Mouse (Mus musculus): ENCODE results near the gene Syt5. TPM values are rescaled to one million over a fixed set of nuclear protein-coding genes. Genes with fewer than 3 reads are reported as not detected.

Syt5 gene
- 0.18 TPM for polyA plus RNA-seq (2015; fragmentation: Illumina TruSeq; extraction: RNeasy Lipid Tissue Mini Kit (QIAGEN cat#74804); ENCODE audit: insufficient read depth, low replicate concordance)

DNA sequence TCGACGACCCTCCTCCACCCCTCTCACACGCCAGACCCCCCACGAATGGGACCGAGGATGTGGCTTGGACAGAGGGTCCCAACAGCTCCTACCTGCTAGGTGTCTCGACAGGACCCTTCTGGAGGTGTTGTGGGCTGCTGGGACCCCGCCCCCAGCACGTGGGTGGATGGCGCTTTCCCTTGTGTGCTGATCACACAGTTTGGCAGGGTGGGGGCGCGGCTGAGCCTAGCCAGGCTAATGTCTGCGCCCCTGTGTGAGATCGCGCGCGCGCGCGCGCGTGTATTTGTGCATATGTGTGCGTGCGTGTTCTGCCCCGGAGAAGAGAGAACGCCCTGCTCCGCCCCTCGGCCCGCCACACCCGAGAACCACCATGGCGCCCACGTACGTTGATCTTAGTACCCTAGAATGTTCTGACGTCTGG is at the start of gene Syt5:
Gene Syt5 (minus strand): TSS at position 321 of the 421 bp plus-strand sequence.

GRCm38 (mm10) chr7:4532005-4532729 is 15.2 kb downstream of the Syt5 start, which contains the start of gene Dnaaf3:
TSS of gene Dnaaf3 (minus strand) at chr7:4532453.

DNA sequence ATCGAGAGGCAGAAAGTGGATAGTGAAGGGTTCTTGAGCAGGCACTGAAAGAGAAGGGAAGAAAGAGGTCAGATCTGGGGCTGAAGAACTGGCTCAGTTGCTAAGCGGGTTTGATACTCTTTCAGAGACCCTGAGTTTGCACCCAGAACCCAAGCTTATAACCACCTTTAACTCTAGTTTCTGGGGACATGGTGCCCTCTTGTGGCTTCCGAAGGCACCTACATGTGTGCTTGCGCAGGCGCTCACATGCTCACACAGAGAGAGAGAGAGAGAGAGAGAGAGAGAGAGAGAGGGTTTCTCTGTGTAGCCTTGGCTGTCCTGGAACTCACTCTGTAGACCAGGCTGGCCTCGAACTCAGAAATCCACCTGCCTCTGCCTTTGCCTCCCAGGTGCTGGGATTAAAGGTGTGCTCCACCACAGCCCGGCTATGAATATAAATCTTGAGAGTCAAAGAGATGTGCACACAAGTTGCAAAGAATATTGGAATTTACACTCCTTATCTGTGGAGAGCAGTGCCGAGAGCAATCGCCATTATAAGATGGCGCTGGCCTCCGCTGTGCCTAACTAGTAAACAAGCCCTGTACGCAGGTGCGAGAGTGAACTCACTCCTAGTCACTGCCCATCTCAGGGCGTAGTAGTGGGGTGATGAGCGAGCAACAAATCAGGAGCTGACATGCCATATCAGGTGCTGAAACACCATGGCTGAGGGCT is 23.0 kb downstream of the Syt5 start, which contains the start of gene Tnni3:
Gene Tnni3 (minus strand): TSS at position 18 of the 711 bp plus-strand sequence.

GRCm38 (mm10) chr7:4516332-4517050 is 30.9 kb downstream of the Syt5 start, which contains the start of gene Tnnt1:
TSS of gene Tnnt1 (minus strand) at chr7:4516382.

GRCm38 (mm10) chr7:4501558-4502397 is 45.6 kb downstream of the Syt5 start, which contains the start of gene Ppp1r12c:
TSS of gene Ppp1r12c (minus strand) at chr7:4501680.

Other genes with a start within 250 kb of the Syt5 start
- 29.3 TPM for gene Ncr1, start 209.8 kb downstream of the Syt5 start, polyA plus RNA-seq (2015; fragmentation: Illumina TruSeq; extraction: RNeasy Lipid Tissue Mini Kit (QIAGEN cat#74804); ENCODE audit: insufficient read depth, low replicate concordance)
- gene Gp6, start 149.8 kb downstream of the Syt5 start, polyA plus RNA-seq (2015; fragmentation: Illumina TruSeq; extraction: RNeasy Lipid Tissue Mini Kit (QIAGEN cat#74804); ENCODE audit: insufficient read depth, low replicate concordance) = 2.9 TPM
- 8.5 TPM for gene Rdh13, start 101.9 kb downstream of the Syt5 start, polyA plus RNA-seq (2015; fragmentation: Illumina TruSeq; extraction: RNeasy Lipid Tissue Mini Kit (QIAGEN cat#74804); ENCODE audit: insufficient read depth, low replicate concordance)
- gene Eps8l1, start 86.9 kb downstream of the Syt5 start, polyA plus RNA-seq (2015; fragmentation: Illumina TruSeq; extraction: RNeasy Lipid Tissue Mini Kit (QIAGEN cat#74804); ENCODE audit: insufficient read depth, low replicate concordance) = 35.4 TPM
- 152 TPM for gene Ppp1r12c, start 45.9 kb downstream of the Syt5 start, polyA plus RNA-seq (2015; fragmentation: Illumina TruSeq; extraction: RNeasy Lipid Tissue Mini Kit (QIAGEN cat#74804); ENCODE audit: insufficient read depth, low replicate concordance)
- gene Tnnt1, start 31.2 kb downstream of the Syt5 start, polyA plus RNA-seq (2015; fragmentation: Illumina TruSeq; extraction: RNeasy Lipid Tissue Mini Kit (QIAGEN cat#74804); ENCODE audit: insufficient read depth, low replicate concordance) = 4.6 TPM
- gene Tnni3, start 23.3 kb downstream of the Syt5 start, polyA plus RNA-seq (2015; fragmentation: Illumina TruSeq; extraction: RNeasy Lipid Tissue Mini Kit (QIAGEN cat#74804); ENCODE audit: insufficient read depth, low replicate concordance) = 7.0 TPM
- 2.6 TPM for gene Dnaaf3, start 15.1 kb downstream of the Syt5 start, polyA plus RNA-seq (2015; fragmentation: Illumina TruSeq; extraction: RNeasy Lipid Tissue Mini Kit (QIAGEN cat#74804); ENCODE audit: insufficient read depth, low replicate concordance)
- 0.14 TPM for gene Ptprh, start 56.5 kb upstream of the Syt5 start, polyA plus RNA-seq (2015; fragmentation: Illumina TruSeq; extraction: RNeasy Lipid Tissue Mini Kit (QIAGEN cat#74804); ENCODE audit: insufficient read depth, low replicate concordance)
- gene Tmem86b, start 83.9 kb upstream of the Syt5 start, polyA plus RNA-seq (2015; fragmentation: Illumina TruSeq; extraction: RNeasy Lipid Tissue Mini Kit (QIAGEN cat#74804); ENCODE audit: insufficient read depth, low replicate concordance) = 12.5 TPM
- gene Ppp6r1, start 111.5 kb upstream of the Syt5 start, polyA plus RNA-seq (2015; fragmentation: Illumina TruSeq; extraction: RNeasy Lipid Tissue Mini Kit (QIAGEN cat#74804); ENCODE audit: insufficient read depth, low replicate concordance) = 69.8 TPM
- 4.8 TPM for gene Hspbp1, start 137.5 kb upstream of the Syt5 start, polyA plus RNA-seq (2015; fragmentation: Illumina TruSeq; extraction: RNeasy Lipid Tissue Mini Kit (QIAGEN cat#74804); ENCODE audit: insufficient read depth, low replicate concordance)
- gene Brsk1, start 143.1 kb upstream of the Syt5 start, polyA plus RNA-seq (2015; fragmentation: Illumina TruSeq; extraction: RNeasy Lipid Tissue Mini Kit (QIAGEN cat#74804); ENCODE audit: insufficient read depth, low replicate concordance) = 0.57 TPM
- gene Tmem150b, start 177.7 kb upstream of the Syt5 start, polyA plus RNA-seq (2015; fragmentation: Illumina TruSeq; extraction: RNeasy Lipid Tissue Mini Kit (QIAGEN cat#74804); ENCODE audit: insufficient read depth, low replicate concordance) = 8.1 TPM
- 30.4 TPM for gene Kmt5c, start 192.6 kb upstream of the Syt5 start, polyA plus RNA-seq (2015; fragmentation: Illumina TruSeq; extraction: RNeasy Lipid Tissue Mini Kit (QIAGEN cat#74804); ENCODE audit: insufficient read depth, low replicate concordance)
- 5.1 TPM for gene Cox6b2, start 205.6 kb upstream of the Syt5 start, polyA plus RNA-seq (2015; fragmentation: Illumina TruSeq; extraction: RNeasy Lipid Tissue Mini Kit (QIAGEN cat#74804); ENCODE audit: insufficient read depth, low replicate concordance)
- gene Fam71e2, start 223.8 kb upstream of the Syt5 start, polyA plus RNA-seq (2015; fragmentation: Illumina TruSeq; extraction: RNeasy Lipid Tissue Mini Kit (QIAGEN cat#74804); ENCODE audit: insufficient read depth, low replicate concordance) = not detected
- gene Il11, start 235.3 kb upstream of the Syt5 start, polyA plus RNA-seq (2015; fragmentation: Illumina TruSeq; extraction: RNeasy Lipid Tissue Mini Kit (QIAGEN cat#74804); ENCODE audit: insufficient read depth, low replicate concordance) = 0.11 TPM
- not detected for gene Tmem190, start 235.4 kb upstream of the Syt5 start, polyA plus RNA-seq (2015; fragmentation: Illumina TruSeq; extraction: RNeasy Lipid Tissue Mini Kit (QIAGEN cat#74804); ENCODE audit: insufficient read depth, low replicate concordance)
- 1.6 TPM for gene Tmem238, start 242.1 kb upstream of the Syt5 start, polyA plus RNA-seq (2015; fragmentation: Illumina TruSeq; extraction: RNeasy Lipid Tissue Mini Kit (QIAGEN cat#74804); ENCODE audit: insufficient read depth, low replicate concordance)
- 457 TPM for gene Rpl28, start 245.3 kb upstream of the Syt5 start, polyA plus RNA-seq (2015; fragmentation: Illumina TruSeq; extraction: RNeasy Lipid Tissue Mini Kit (QIAGEN cat#74804); ENCODE audit: insufficient read depth, low replicate concordance)

Measured in spleen, adult 10 weeks (tissue).